ENCODE assay signal across 8 mouse cellular contexts in the genomic region with DNA sequence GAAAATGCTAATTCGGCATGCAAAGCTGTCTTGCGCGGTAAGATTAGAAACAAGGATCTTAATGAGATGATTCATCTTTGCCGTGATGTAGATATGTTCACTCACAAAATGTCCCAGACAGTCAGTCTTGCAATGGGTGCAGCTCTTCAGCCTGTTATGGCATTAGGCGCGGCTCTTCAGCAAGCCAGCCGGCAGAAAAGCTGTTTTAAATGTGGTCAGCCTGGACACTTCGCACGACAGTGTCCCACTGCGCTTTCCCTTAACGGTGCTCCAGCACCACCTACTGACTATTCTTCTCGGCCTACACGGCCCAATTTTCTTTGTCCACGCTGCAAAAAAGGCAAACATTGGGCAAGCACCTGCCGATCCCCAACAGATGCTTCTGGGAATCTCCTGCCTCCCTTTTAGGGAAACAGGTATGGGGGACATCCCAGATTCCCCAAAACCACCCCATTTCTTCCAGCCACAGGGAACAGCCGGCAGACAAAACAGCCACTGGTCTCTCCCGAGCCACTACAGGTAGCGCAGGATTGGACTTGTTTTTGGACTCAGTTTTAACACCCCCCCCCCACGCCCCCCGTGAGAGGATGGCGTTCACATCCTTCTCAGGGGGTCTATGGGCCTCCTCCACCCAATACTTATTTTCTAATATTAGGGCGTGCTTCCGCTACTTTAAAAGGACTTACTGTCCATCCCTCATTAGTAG. TPM values are rescaled to one million over a fixed set of nuclear protein-coding genes. Genes with fewer than 3 reads are reported as not detected.
DNase-seq lines count a peak whose midpoint lies in the region; ATAC-seq and TF ChIP-seq lines count a peak whose summit lies in the region.

No protein-coding gene starts in this region.

- no peak overlapping the region for H3K9ac ChIP-seq in ES-Bruce4 (ENCODE audit: low read depth, poor library complexity, severe bottlenecking)
- H3K9ac ChIP-seq in forebrain, embryonic 13.5 days = peak overlapping the region; percentile 50
- H3K9ac ChIP-seq in hindbrain, embryonic 14.5 days = peak overlapping the region; percentile 61
- no peak overlapping the region for H3K9ac ChIP-seq in stomach, embryonic 14.5 days (replicated peaks; ENCODE audit: low read depth, low read length)

- 18% methylated on average over 23 of the region's 23 CpGs for WGBS in forebrain, embryonic 13.5 days
- 19% methylated on average over 23 of the region's 23 CpGs for WGBS in hindbrain, embryonic 14.5 days
- 16% methylated on average over 23 of the region's 23 CpGs for WGBS in stomach, embryonic 14.5 days

- ATAC-seq in forebrain, embryonic 13.5 days = peak; percentile 79
- peak; percentile 74 for ATAC-seq in hindbrain, embryonic 14.5 days (ENCODE audit: low FRiP score)
- ATAC-seq in megakaryocyte progenitor cell, adult 5-6 weeks (replicated peaks; ENCODE audit: poor library complexity) = peak; percentile 37
- ATAC-seq in stomach, embryonic 14.5 days (ENCODE audit: insufficient number of reproducible peaks, insufficient read depth, low FRiP score, low read depth) = peak; percentile 62
- ATAC-seq in activated CD4-positive, CD25-positive, alpha-beta regulatory T cell, adult 4 months = no peak

- peak; percentile 37 for TF ChIP-seq CTCF in ES-Bruce4 (IDR thresholded peaks at IDR 0.05; ENCODE audit: low read depth, low read length)

- no peak overlapping the region for H3K4me3 ChIP-seq in ES-Bruce4 (ENCODE audit: low read depth, low read length)
- H3K4me3 ChIP-seq in forebrain, embryonic 13.5 days = peak overlapping the region; percentile 56
- H3K4me3 ChIP-seq in hindbrain, embryonic 14.5 days (replicated peaks; ENCODE audit: low read length) = peak overlapping the region; percentile 43
- peak overlapping the region; percentile 53 for H3K4me3 ChIP-seq in stomach, embryonic 14.5 days (ENCODE audit: low read depth, low read length)

- peak overlapping the region; percentile 83 for H3K4me2 ChIP-seq in forebrain, embryonic 13.5 days
- H3K4me2 ChIP-seq in hindbrain, embryonic 14.5 days (replicated peaks) = peak overlapping the region; percentile 87
- peak overlapping the region; percentile 72 for H3K4me2 ChIP-seq in stomach, embryonic 14.5 days (replicated peaks; ENCODE audit: low read depth, low read length)

- peaks cover 2% of the 10 kb centered on the region; the same call in 1 of the 2 replicates for H3K27me3 ChIP-seq in ES-Bruce4 (ENCODE audit: control insufficient read depth, insufficient read depth, low read length, poor library complexity, severe bottlenecking)
- peaks cover 16% of the 10 kb centered on the region for H3K27me3 ChIP-seq in forebrain, embryonic 13.5 days
- peaks cover 14% of the 10 kb centered on the region for H3K27me3 ChIP-seq in hindbrain, embryonic 14.5 days (ENCODE audit: control insufficient read depth, insufficient read depth, low read length)
- no peaks in the 10 kb centered on the region for H3K27me3 ChIP-seq in stomach, embryonic 14.5 days (ENCODE audit: control insufficient read depth, insufficient read depth, low read length)

- TF ChIP-seq POLR2A in ES-Bruce4 (IDR thresholded peaks at IDR 0.05; ENCODE audit: insufficient read depth, low read length) = no peak

- no peak overlapping the region for H3K27ac ChIP-seq in ES-Bruce4 (ENCODE audit: insufficient read depth, low read length)
- H3K27ac ChIP-seq in forebrain, embryonic 13.5 days = peak overlapping the region; percentile 27; the same call in 1 of the 2 replicates
- H3K27ac ChIP-seq in hindbrain, embryonic 14.5 days = peak overlapping the region; percentile 74
- H3K27ac ChIP-seq in stomach, embryonic 14.5 days (ENCODE audit: low read length) = no peak overlapping the region

- no peak for TF ChIP-seq EP300 in ES-Bruce4 (IDR thresholded peaks at IDR 0.05; ENCODE audit: insufficient read depth, low read depth, low read length)

- no peaks in the 10 kb centered on the region for H3K36me3 ChIP-seq in ES-Bruce4 (ENCODE audit: control insufficient read depth, insufficient read depth, low read length, poor library complexity, severe bottlenecking)
- H3K36me3 ChIP-seq in forebrain, embryonic 13.5 days (ENCODE audit: poor library complexity, severe bottlenecking) = no peaks in the 10 kb centered on the region
- no peaks in the 10 kb centered on the region for H3K36me3 ChIP-seq in hindbrain, embryonic 14.5 days (replicated peaks; ENCODE audit: control insufficient read depth, insufficient read depth)
- no peaks in the 10 kb centered on the region for H3K36me3 ChIP-seq in stomach, embryonic 14.5 days (ENCODE audit: control insufficient read depth, insufficient read depth, low read length)

- DNase-seq in brain, embryonic 18.5 days (ENCODE audit: low read depth, low spot score) = peak; percentile 22
- DNase-seq in hindbrain, embryonic 14.5 days (ENCODE audit: low spot score) = no peak
- peak; percentile 7 to 8 for DNase-seq in left cerebral cortex, adult 8-10 months (ENCODE audit: low spot score in 2 of 2)

- no peaks in the 10 kb centered on the region for H3K4me1 ChIP-seq in ES-Bruce4 (ENCODE audit: control insufficient read depth, insufficient read depth, low read length)
- H3K4me1 ChIP-seq in forebrain, embryonic 13.5 days = peaks cover 14% of the 10 kb centered on the region; the same call in 1 of the 2 replicates
- peaks cover 3% of the 10 kb centered on the region; the same call in 1 of the 2 replicates for H3K4me1 ChIP-seq in hindbrain, embryonic 14.5 days (replicated peaks; ENCODE audit: control insufficient read depth, insufficient read depth, low read length)
- H3K4me1 ChIP-seq in stomach, embryonic 14.5 days (ENCODE audit: control insufficient read depth, insufficient read depth, low read length) = no peaks in the 10 kb centered on the region

- H3K9me3 ChIP-seq in ES-Bruce4 (replicated peaks; ENCODE audit: control insufficient read depth, insufficient read depth, low read length, poor library complexity, severe bottlenecking) = peaks cover 4% of the 10 kb centered on the region; the same call in 1 of the 2 replicates
- no peaks in the 10 kb centered on the region for H3K9me3 ChIP-seq in forebrain, embryonic 13.5 days (replicated peaks)
- H3K9me3 ChIP-seq in hindbrain, embryonic 14.5 days (ENCODE audit: control insufficient read depth, low read length) = no peaks in the 10 kb centered on the region
- H3K9me3 ChIP-seq in stomach, embryonic 14.5 days (ENCODE audit: control insufficient read depth, low read depth, low read length) = no peaks in the 10 kb centered on the region

RNA-seq across cellular contexts. Expression of a gene that starts 11.1 kb away (rescaled TPM):
- not detected in 2 replicates for polyA plus RNA-seq in ES-Bruce4 (2011; ENCODE audit: insufficient read depth, insufficient read length, low read depth, missing spikeins)
- polyA plus RNA-seq in forebrain, embryonic 13.5 days (2015; fragmentation: Nextera tagmentation; extraction: Ambion mirVana) = not detected in 2 replicates
- not detected in 2 replicates for polyA plus RNA-seq in hindbrain, embryonic 14.5 days (2014; fragmentation: Nextera tagmentation; extraction: Ambion mirVana)
- not detected for total RNA-seq in left cerebral cortex, adult 8-10 months (2022)
- total RNA-seq in megakaryocyte progenitor cell, adult 5-6 weeks (2015) = not detected in 2 replicates
- not detected in 2 replicates for total RNA-seq in megakaryocyte progenitor cell, adult 5-6 weeks (2017)
- not detected in 2 replicates for polyA plus RNA-seq in stomach, embryonic 14.5 days (2014; fragmentation: Nextera tagmentation; extraction: Ambion mirVana)
- polyA plus RNA-seq in activated CD4-positive, CD25-positive, alpha-beta regulatory T cell, adult 4 months (2017; shearing (Covaris generic)) = not detected

RNA-seq across cellular contexts. Expression of a gene that starts 11.6 kb away (rescaled TPM):
- not detected in 2 replicates for polyA plus RNA-seq in ES-Bruce4 (2011; ENCODE audit: insufficient read depth, insufficient read length, low read depth, missing spikeins)
- not detected in 2 replicates for polyA plus RNA-seq in forebrain, embryonic 13.5 days (2015; fragmentation: Nextera tagmentation; extraction: Ambion mirVana)
- not detected in 2 replicates for polyA plus RNA-seq in hindbrain, embryonic 14.5 days (2014; fragmentation: Nextera tagmentation; extraction: Ambion mirVana)
- total RNA-seq in left cerebral cortex, adult 8-10 months (2022) = not detected
- not detected in 2 replicates for total RNA-seq in megakaryocyte progenitor cell, adult 5-6 weeks (2015)
- not detected in 2 replicates for total RNA-seq in megakaryocyte progenitor cell, adult 5-6 weeks (2017)
- not detected in 2 replicates for polyA plus RNA-seq in stomach, embryonic 14.5 days (2014; fragmentation: Nextera tagmentation; extraction: Ambion mirVana)
- not detected for polyA plus RNA-seq in activated CD4-positive, CD25-positive, alpha-beta regulatory T cell, adult 4 months (2017; shearing (Covaris generic))

RNA-seq across cellular contexts. Expression of a gene that starts 18.1 kb away (rescaled TPM):
- not detected in 2 replicates for polyA plus RNA-seq in ES-Bruce4 (2011; ENCODE audit: insufficient read depth, insufficient read length, low read depth, missing spikeins)
- not detected in 2 replicates for polyA plus RNA-seq in forebrain, embryonic 13.5 days (2015; fragmentation: Nextera tagmentation; extraction: Ambion mirVana)
- polyA plus RNA-seq in hindbrain, embryonic 14.5 days (2014; fragmentation: Nextera tagmentation; extraction: Ambion mirVana) = not detected in 2 replicates
- total RNA-seq in left cerebral cortex, adult 8-10 months (2022) = not detected
- not detected in 2 replicates for total RNA-seq in megakaryocyte progenitor cell, adult 5-6 weeks (2015)
- total RNA-seq in megakaryocyte progenitor cell, adult 5-6 weeks (2017) = not detected in 2 replicates
- not detected in 2 replicates for polyA plus RNA-seq in stomach, embryonic 14.5 days (2014; fragmentation: Nextera tagmentation; extraction: Ambion mirVana)
- not detected for polyA plus RNA-seq in activated CD4-positive, CD25-positive, alpha-beta regulatory T cell, adult 4 months (2017; shearing (Covaris generic))

RNA-seq across cellular contexts. Expression of a gene that starts 27.1 kb away (rescaled TPM):
- polyA plus RNA-seq in ES-Bruce4 (2011; ENCODE audit: insufficient read depth, insufficient read length, low read depth, missing spikeins) = not detected in 2 replicates
- not detected in 2 replicates for polyA plus RNA-seq in forebrain, embryonic 13.5 days (2015; fragmentation: Nextera tagmentation; extraction: Ambion mirVana)
- polyA plus RNA-seq in hindbrain, embryonic 14.5 days (2014; fragmentation: Nextera tagmentation; extraction: Ambion mirVana) = not detected in 2 replicates
- not detected for total RNA-seq in left cerebral cortex, adult 8-10 months (2022)
- total RNA-seq in megakaryocyte progenitor cell, adult 5-6 weeks (2015) = not detected in 2 replicates
- total RNA-seq in megakaryocyte progenitor cell, adult 5-6 weeks (2017) = not detected in 2 replicates
- not detected in 2 replicates for polyA plus RNA-seq in stomach, embryonic 14.5 days (2014; fragmentation: Nextera tagmentation; extraction: Ambion mirVana)
- not detected for polyA plus RNA-seq in activated CD4-positive, CD25-positive, alpha-beta regulatory T cell, adult 4 months (2017; shearing (Covaris generic))

RNA-seq across cellular contexts. Expression of a gene that starts 44.4 kb away (rescaled TPM):
- not detected in 2 replicates for polyA plus RNA-seq in ES-Bruce4 (2011; ENCODE audit: insufficient read depth, insufficient read length, low read depth, missing spikeins)
- not detected in 2 replicates for polyA plus RNA-seq in forebrain, embryonic 13.5 days (2015; fragmentation: Nextera tagmentation; extraction: Ambion mirVana)
- not detected in 2 replicates for polyA plus RNA-seq in hindbrain, embryonic 14.5 days (2014; fragmentation: Nextera tagmentation; extraction: Ambion mirVana)
- total RNA-seq in left cerebral cortex, adult 8-10 months (2022) = not detected
- total RNA-seq in megakaryocyte progenitor cell, adult 5-6 weeks (2015) = not detected in 2 replicates
- total RNA-seq in megakaryocyte progenitor cell, adult 5-6 weeks (2017) = not detected in 2 replicates
- not detected in 2 replicates for polyA plus RNA-seq in stomach, embryonic 14.5 days (2014; fragmentation: Nextera tagmentation; extraction: Ambion mirVana)
- polyA plus RNA-seq in activated CD4-positive, CD25-positive, alpha-beta regulatory T cell, adult 4 months (2017; shearing (Covaris generic)) = not detected

Comparison
In these comparisons a context has a peak if more than half of its experiments do, and no peak if none do; other contexts are left out.
1. H3K27ac ChIP-seq: peak in forebrain, embryonic 13.5 days (single experiment) and hindbrain, embryonic 14.5 days (single experiment); none in ES-Bruce4 (single experiment) and stomach, embryonic 14.5 days (single experiment).
2. H3K9ac ChIP-seq: peak in forebrain, embryonic 13.5 days (single experiment) and hindbrain, embryonic 14.5 days (single experiment); none in ES-Bruce4 (single experiment) and stomach, embryonic 14.5 days (single experiment).
3. Peak in every context shown above with its lines, with median percentiles within 50 percentile points of each other: H3K4me2 ChIP-seq.